Mouse (Mus musculus): ENCODE data around the gene Rpia.

Rpia gene

DNA sequence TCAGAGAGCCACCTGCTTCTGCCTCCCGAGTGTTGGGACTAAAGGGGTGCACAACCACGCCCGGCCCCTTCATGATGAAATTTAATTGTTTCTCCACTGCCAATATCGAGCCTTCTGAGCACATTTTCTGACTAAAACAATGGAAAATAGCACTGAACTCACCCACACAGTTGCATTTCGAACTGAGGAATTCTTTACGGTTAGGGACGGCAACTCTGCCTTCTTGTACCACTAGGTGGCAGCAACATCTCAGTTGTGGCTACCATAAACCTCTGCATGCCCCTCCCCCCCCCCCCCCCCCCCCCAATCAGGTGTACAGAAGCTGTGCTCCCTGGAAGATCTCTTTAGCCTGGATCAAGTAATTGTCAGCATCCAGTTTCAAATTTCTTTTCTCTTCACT is 13.2 kb upstream of the Rpia start:
- DNase-seq (ENCODE audit: extremely low spot score, low spot score), result peak; percentile 57

- DNase-seq (ENCODE audit: extremely low spot score, low spot score), result peak; percentile 37
Measured at GRCm38 (mm10) chr6:70804632-70805031, 12.6 kb upstream of the Rpia start.

GRCm38 (mm10) chr6:70797581-70798251 is 5.7 kb upstream of the Rpia start:
- peak; percentile 51 for DNase-seq (ENCODE audit: extremely low spot score, low spot score)

- no peak for DNase-seq (ENCODE audit: extremely low spot score, low spot score)
Measured at GRCm38 (mm10) chr6:70796940-70797339, 4.9 kb upstream of the Rpia start.

DNA sequence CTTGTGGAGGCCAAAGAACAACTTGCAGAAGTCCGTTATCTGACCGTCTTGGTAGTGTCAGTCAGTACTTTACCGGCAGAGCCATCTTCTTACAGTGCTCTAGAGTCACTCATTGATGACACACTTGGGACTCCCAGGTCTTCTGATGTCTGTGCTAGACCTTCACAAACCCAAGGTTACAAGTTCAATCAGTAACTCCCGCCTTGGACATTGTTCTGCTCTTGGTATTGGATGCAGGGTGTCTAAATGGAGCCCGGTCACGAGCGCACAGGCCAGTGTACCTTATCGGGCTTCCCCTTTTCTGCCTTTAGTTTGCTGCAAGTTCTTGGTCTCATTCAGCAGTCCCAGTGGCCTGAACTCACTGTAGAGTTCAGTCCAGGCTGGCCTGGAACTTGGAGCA is 612 bp upstream of the Rpia start:
- no peak for DNase-seq (ENCODE audit: extremely low spot score, low spot score)

DNA sequence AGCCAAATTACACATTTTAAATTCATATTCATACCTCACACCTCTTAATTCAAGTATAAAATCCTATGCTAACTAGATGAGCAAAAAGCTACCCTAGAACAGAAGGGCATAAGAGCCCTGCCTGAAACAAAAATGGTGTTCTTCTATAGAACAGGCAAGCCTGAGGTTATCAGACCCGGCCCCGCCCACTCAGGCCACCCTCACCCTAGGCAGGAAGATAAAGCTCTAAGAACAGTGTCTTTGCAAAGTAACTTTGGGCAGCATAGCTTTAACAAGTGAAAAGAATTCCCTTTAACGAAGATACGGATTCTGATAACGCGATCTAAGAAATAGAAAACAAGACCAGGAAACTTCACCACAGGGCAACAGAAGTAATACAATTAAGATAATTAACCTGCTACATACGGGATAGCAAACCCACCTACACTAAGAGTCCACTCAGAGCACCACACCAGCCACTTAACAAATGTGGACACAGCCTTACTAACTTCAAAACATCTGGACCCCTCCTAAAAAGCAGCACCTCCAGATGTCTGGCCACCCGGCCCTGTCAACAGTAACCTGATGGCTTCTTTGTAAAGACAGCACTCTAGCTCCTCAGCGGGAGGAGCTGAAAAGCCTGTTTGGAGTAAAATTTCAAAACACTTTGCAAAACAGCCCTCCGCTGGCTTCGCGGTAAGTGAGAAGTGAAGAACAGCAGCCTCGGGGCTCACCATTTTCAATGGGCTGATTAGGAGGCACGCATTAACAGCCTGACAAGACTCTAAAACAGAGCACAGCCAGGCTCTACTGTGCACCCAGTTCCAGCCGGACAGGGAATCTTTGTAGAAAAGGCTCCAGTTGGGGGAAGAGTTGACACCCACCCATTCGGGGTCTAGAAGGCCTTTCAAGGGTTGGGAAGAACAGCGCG is 925 bp downstream of the Rpia start:
- DNase-seq (ENCODE audit: extremely low spot score, low spot score), result no peak

GRCm38 (mm10) chr6:70790034-70790650 is 1.9 kb downstream of the Rpia start:
- no peak for DNase-seq (ENCODE audit: extremely low spot score, low spot score)

DNA sequence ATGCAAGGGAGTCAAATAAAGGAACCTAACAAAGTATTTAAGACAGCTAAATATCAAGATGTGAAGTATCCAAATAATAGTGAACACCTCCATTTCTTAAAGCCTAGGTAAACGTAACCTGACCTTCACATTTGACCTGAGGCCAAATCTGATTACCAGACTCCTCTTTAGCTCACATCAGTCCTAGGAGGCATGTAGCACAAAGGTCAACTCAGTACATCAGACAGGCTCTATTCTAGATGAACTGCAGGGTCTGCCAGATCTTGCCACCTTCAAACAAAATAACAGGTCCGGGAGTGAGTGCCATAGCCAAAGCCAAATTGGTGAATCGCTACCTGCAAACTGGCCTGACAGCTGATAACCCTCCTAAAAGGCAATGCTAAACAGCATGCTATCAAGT is 2.9 kb downstream of the Rpia start:
- DNase-seq (ENCODE audit: extremely low spot score, low spot score), result no peak

- no peak for DNase-seq (ENCODE audit: extremely low spot score, low spot score)
Measured at GRCm38 (mm10) chr6:70787524-70787923, 4.5 kb downstream of the Rpia start.

GRCm38 (mm10) chr6:70785852-70786251 is 6.2 kb downstream of the Rpia start:
- DNase-seq (ENCODE audit: extremely low spot score, low spot score), result no peak

DNA sequence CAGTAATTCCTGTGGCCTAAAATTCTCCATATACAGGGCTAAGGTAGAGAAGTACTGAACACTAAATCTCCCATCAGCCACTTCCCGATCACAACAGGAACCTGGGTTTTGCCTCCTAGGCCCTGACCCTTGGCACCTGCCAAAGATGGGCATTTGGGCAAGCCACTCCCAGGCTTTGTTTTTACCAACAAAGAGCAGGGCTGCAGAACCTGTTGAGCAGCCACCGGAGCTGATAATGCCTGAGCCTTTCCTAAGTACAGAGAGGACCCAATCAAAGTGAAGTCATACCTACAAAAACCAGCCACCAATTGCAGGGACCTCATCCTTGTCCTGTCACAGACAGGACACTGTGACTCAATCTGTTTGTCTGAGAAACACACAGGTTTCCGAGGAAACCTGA is 7.2 kb downstream of the Rpia start:
- no peak for DNase-seq (ENCODE audit: extremely low spot score, low spot score)

- DNase-seq (ENCODE audit: extremely low spot score, low spot score), result no peak
Measured at GRCm38 (mm10) chr6:70781336-70781735, 10.7 kb downstream of the Rpia start.

GRCm38 (mm10) chr6:70774372-70774771 is 17.7 kb downstream of the Rpia start:
- DNase-seq (ENCODE audit: extremely low spot score, low spot score), result no peak

DNA sequence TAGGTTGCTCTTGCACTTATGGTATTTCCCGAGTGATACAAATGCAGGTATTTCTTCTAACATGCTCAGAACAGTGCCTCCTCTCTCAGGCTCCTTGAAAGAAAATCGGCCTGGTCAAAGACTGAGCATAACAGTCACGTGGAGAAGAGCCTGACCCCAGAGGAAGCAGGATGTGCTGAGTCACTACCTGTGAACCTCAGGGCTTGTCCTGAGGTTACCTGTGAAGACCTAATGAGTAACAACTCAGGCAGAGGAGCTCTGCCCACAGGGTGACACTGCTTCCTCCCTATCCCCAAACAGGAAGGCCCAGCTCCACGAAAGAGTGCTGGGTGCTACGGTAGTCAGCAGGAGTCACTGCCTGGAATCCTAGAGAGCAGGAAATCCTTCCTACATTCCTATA is 18.3 kb downstream of the Rpia start:
- DNase-seq (ENCODE audit: extremely low spot score, low spot score), result no peak

GRCm38 (mm10) chr6:70768769-70769168 is 23.3 kb downstream of the Rpia start:
- DNase-seq (ENCODE audit: extremely low spot score, low spot score), result peak; percentile 79

- DNase-seq (ENCODE audit: extremely low spot score, low spot score), result no peak
Measured at GRCm38 (mm10) chr6:70765076-70765475, 27.0 kb downstream of the Rpia start.

DNA sequence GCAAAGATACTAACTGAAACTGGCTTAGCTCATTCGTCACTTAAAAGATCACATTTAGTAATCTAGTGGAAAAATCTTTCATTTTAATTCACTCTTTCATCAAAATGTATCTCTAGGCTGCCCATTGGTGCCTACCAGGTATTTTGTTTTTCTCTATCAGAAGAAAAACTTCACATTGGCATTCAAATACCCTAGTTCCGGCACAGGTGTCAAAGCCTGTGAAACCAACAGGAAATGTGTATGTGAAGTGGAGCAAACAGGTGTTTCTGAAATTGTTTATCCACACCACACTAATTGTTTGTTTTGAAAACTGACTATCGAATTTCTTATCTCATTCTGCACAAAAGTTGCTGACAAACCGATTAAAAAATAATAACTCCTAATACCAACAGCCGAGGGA is 27.5 kb downstream of the Rpia start:
- no peak for DNase-seq (ENCODE audit: extremely low spot score, low spot score)

DNA sequence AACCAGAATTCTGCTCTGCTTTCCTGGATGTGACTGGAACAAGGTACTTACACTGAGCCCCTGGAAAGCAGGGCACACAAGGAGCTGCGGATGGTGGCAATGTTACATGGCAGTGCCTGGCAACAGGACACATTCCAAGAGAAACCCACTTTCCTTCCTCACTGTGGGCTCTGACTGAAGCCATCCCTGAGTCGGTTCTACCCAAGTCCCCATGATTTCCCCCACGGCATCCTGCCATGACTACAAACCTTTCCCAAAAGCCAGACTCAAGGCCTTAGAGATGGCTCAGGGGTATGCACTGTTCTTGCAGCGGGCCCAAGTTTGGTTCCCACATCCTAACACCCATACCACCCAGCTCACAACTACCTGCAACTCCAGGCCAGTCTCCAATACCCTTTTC is 28.2 kb downstream of the Rpia start:
- no peak for DNase-seq (ENCODE audit: extremely low spot score, low spot score)

DNA sequence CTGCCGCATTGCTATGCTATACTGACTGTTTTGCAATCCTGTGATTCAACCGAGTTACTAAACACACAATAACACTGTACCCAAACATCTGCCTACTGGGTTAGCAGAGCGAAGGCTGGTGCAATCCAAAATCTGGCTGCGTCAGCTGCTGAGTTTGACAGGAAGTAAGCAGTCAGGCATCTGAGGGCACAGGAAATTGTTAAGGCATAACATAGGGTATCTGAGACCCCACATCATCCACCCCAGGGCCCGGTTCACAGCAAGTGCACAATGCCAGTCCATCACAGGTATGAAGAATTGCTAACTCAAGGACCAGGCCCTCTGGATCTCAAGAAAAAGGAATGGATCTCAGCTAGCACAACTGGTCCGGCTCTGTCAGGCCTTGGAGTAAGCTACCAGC is 29.4 kb downstream of the Rpia start:
- DNase-seq (ENCODE audit: extremely low spot score, low spot score), result no peak

GRCm38 (mm10) chr6:70760951-70761350 is 31.1 kb downstream of the Rpia start:
- no peak for DNase-seq (ENCODE audit: extremely low spot score, low spot score)

DNA sequence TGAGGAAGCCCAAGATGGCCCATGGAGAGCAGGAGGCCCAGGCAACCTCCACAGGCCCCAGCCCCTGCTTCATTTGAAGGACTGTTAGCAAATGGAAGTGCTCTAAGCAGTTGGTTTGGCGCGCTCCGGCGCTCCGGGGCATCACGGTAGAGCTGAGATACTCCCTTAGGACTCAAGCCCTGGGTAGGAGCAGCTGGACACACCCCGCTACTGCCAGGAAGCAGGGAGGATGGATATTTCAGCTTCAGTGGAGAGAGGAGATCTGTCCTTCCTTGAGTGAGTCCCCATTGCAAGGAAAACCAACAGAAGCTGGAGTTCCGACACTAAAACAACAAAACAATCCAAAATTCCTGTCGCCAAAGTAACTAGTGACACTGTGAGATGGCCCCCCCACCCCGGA is 37.2 kb downstream of the Rpia start:
- no peak for DNase-seq (ENCODE audit: extremely low spot score, low spot score)

- DNase-seq (ENCODE audit: extremely low spot score, low spot score), result peak; percentile 31
Measured at GRCm38 (mm10) chr6:70752351-70752750, 39.7 kb downstream of the Rpia start.

Measured in neural tube, embryonic 10.5 days (tissue).